Mouse (Mus musculus) thymus, postnatal 4 days (tissue): ENCODE measurements around the gene Hlcs.
A peak's percentile ranks its signal among the peaks of the same experiment; 100 is the strongest.

ENCODE experiments used
- DNase-seq: peaks from one replicate; pipeline ENCODE4 v3.0.0; 2021

The Hlcs gene

GRCm38 (mm10) chr16:94088819-94089692 lies 224.3 kb downstream of the Hlcs start:
- no peak for DNase-seq

- DNase-seq, result no peak
Measured at GRCm38 (mm10) chr16:94088226-94088748, 225.1 kb downstream of the Hlcs start.

- no peak for DNase-seq
Measured at GRCm38 (mm10) chr16:94087570-94088225, 225.7 kb downstream of the Hlcs start.

GRCm38 (mm10) chr16:94086701-94087569 lies 226.4 kb downstream of the Hlcs start:
- DNase-seq, result peak; percentile 51

GRCm38 (mm10) chr16:94085603-94086285 lies 227.6 kb downstream of the Hlcs start:
- peak; percentile 32 for DNase-seq

GRCm38 (mm10) chr16:94084711-94085602 lies 228.4 kb downstream of the Hlcs start, which contains the start of gene Sim2:
Gene Sim2, plus strand, starts transcription at chr16:94084931.
- peak; percentile 37 for DNase-seq

- peak; percentile 37 for DNase-seq
Measured at GRCm38 (mm10) chr16:94083848-94084525, 229.4 kb downstream of the Hlcs start.

- peak; percentile 46 for DNase-seq
Measured at GRCm38 (mm10) chr16:94082960-94083847, 230.2 kb downstream of the Hlcs start.

- no peak for DNase-seq
Measured at GRCm38 (mm10) chr16:94081996-94082708, 231.2 kb downstream of the Hlcs start.

- no peak for DNase-seq
Measured at GRCm38 (mm10) chr16:94081596-94081995, 231.8 kb downstream of the Hlcs start.

- no peak for DNase-seq
Measured at GRCm38 (mm10) chr16:94079856-94080555, 233.4 kb downstream of the Hlcs start.

GRCm38 (mm10) chr16:94079075-94079855 lies 234.1 kb downstream of the Hlcs start:
- DNase-seq, result peak; percentile 42
